Mouse (Mus musculus) heart, embryonic 14.5 days (tissue): Measurements from ENCODE around the gene Cox8a. TPM values are rescaled to one million over a fixed set of nuclear protein-coding genes. Genes with fewer than 3 reads are reported as not detected.

Experiments
- ATAC-seq: fragments of 200-750 bp; cut with Nextera tagmentation; 2 replicates; pipeline ENCODE4 v1.8.0; 2017; ENCODE audit warnings: low read depth, moderate TSS enrichment; ENCODE audit not compliant: insufficient number of reproducible peaks, insufficient read depth, low FRiP score
- H3K27ac ChIP-seq, 2 experiments: fragments of 200-500 bp in 1 of 2; fragments of 300-500 bp in 1 of 2; sonication (generic) in 1 of 2; replicated peaks in 1 of 2; 2 replicates each; pipeline ENCODE4 v1.5.1; 2012 to 2014; ENCODE audit warnings: low read depth in 2 of 2, low read length in 2 of 2, control low read depth in 1 of 2, mild to moderate bottlenecking in 1 of 2, mixed read lengths in 1 of 2; ENCODE audit not compliant: control insufficient read depth in 1 of 2, insufficient read depth in 1 of 2
- H3K27me3 ChIP-seq: fragments of 300-500 bp; sonication (generic); 2 replicates; pipeline ENCODE4 v1.6.1; 2014; ENCODE audit warnings: mild to moderate bottlenecking, low read length, control low read depth; ENCODE audit not compliant: control insufficient read depth, insufficient read depth
- H3K36me3 ChIP-seq: fragments of 300-500 bp; sonication (generic); 2 replicates; pipeline ENCODE4 v1.6.1; 2014; ENCODE audit warnings: mild to moderate bottlenecking, control low read depth, low read length, mixed read lengths; ENCODE audit not compliant: control insufficient read depth, insufficient read depth
- H3K4me1 ChIP-seq, 2 experiments: fragments of 200-500 bp in 1 of 2; fragments of 300-500 bp in 1 of 2; sonication (generic) in 1 of 2; 2 replicates each; pipeline ENCODE4 v1.6.1; 2012 to 2014; ENCODE audit warnings: low read length in 2 of 2, control low read depth in 1 of 2, mixed read lengths in 1 of 2; ENCODE audit not compliant: control insufficient read depth in 2 of 2, insufficient read depth in 2 of 2
- H3K4me2 ChIP-seq: fragments of 300-500 bp; sonication (generic); 2 replicates; pipeline ENCODE4 v1.6.1; 2014; ENCODE audit warnings: mild to moderate bottlenecking, low read length
- H3K4me3 ChIP-seq, 2 experiments: fragments of 200-500 bp in 1 of 2; fragments of 300-500 bp in 1 of 2; sonication (generic) in 1 of 2; 2 replicates each; pipeline ENCODE4 v1.5.1; 2012 to 2014; ENCODE audit warnings: low read length in 2 of 2, mild to moderate bottlenecking in 2 of 2, control low read depth in 1 of 2, low read depth in 1 of 2, moderate library complexity in 1 of 2; ENCODE audit not compliant: control insufficient read depth in 1 of 2, insufficient read depth in 1 of 2
- H3K9ac ChIP-seq: fragments of 300-500 bp; sonication (generic); 2 replicates; pipeline ENCODE4 v1.6.1; 2014; ENCODE audit warnings: mild to moderate bottlenecking, low read length
- H3K9me3 ChIP-seq: fragments of 300-500 bp; sonication (generic); 2 replicates; pipeline ENCODE4 v1.6.1; 2016; ENCODE audit warnings: low read length, control low read depth; ENCODE audit not compliant: control insufficient read depth
- WGBS: fragments of 180-500 bp; shearing (Covaris S2); extraction: QIAGEN DNeasy Blood & Tissue Kit; methylation state at CpG from one replicate; pipeline ENCODE4 v1.1.7; 2014; 5-methylcytosine and 5-hydroxymethylcytosine counted together
- polyA plus RNA-seq: library from polyadenylated mRNA; unstranded; fragments of >200 nt; fragmentation: Nextera tagmentation; extraction: Ambion mirVana; gene quantifications from 2 replicates; pipeline ENCODE4 v1.2.1, GENCODE M21; 2014

The Cox8a gene
- polyA plus RNA-seq, 1 experiment from 2014 or later = 2,575 TPM

GRCm38 (mm10) chr19:7185059-7185458 lies 32.4 kb downstream of the Cox8a start:
- H3K4me3 ChIP-seq = no peak overlapping the region

GRCm38 (mm10) chr19:7183419-7183818 lies 34.0 kb downstream of the Cox8a start:
- Histone ChIP-seq H3K9me3 (no peaks in the 10 kb centered on the region), H3K27me3 (peaks cover 36% of the 10 kb centered on the region), H3K36me3 (no peaks in the 10 kb centered on the region), H3K4me3 (no peak overlapping the region), H3K27ac (no peak overlapping the region), H3K4me2 (no peak overlapping the region), H3K9ac (no peak overlapping the region), H3K4me1 (peaks cover 10 to 24% of the 10 kb centered on the region in 2 experiments)
- no peak for ATAC-seq
- 76% methylated on average over 11 of the region's 11 CpGs for WGBS

More at GRCm38 (mm10) chr19:7185059-7185458, 32.4 kb downstream of the Cox8a start:
- Histone ChIP-seq H3K9ac (no peak overlapping the region), H3K27me3 (peaks cover 36% of the 10 kb centered on the region), H3K4me1 (peaks cover 7 to 18% of the 10 kb centered on the region in 2 experiments), H3K9me3 (no peaks in the 10 kb centered on the region), H3K27ac (no peak overlapping the region), H3K4me2 (no peak overlapping the region), H3K36me3 (no peaks in the 10 kb centered on the region)
- WGBS = 65% methylated on average over 4 of the region's 4 CpGs
- no peak for ATAC-seq

GRCm38 (mm10) chr19:7182273-7182949 lies 35.0 kb downstream of the Cox8a start:
- H3K27me3 ChIP-seq = peaks cover 36% of the 10 kb centered on the region
- no peaks in the 10 kb centered on the region for H3K36me3 ChIP-seq
- peak overlapping the region; percentile 58 for H3K4me2 ChIP-seq
- WGBS = 3% methylated on average over 23 of the region's 23 CpGs
- peak; percentile 37 for ATAC-seq
- no peaks in the 10 kb centered on the region for H3K9me3 ChIP-seq
- H3K9ac ChIP-seq = peak overlapping the region; percentile 54
- H3K27ac ChIP-seq = peak overlapping the region in 1 of 2 experiments; percentile 3; a peak in 1 of 4 replicates
- peak overlapping the region; percentile 14 to 17 for H3K4me3 ChIP-seq
- peaks cover 10 to 24% of the 10 kb centered on the region in 2 experiments for H3K4me1 ChIP-seq

- H3K9ac ChIP-seq = no peak overlapping the region
- WGBS = 66% methylated on average over 7 of the region's 7 CpGs
- no peaks in the 10 kb centered on the region for H3K9me3 ChIP-seq
- H3K27me3 ChIP-seq = peaks cover 36% of the 10 kb centered on the region
- no peak for ATAC-seq
- no peaks in the 10 kb centered on the region for H3K36me3 ChIP-seq
- no peak overlapping the region for H3K4me3 ChIP-seq
- H3K4me2 ChIP-seq = no peak overlapping the region
- peaks cover 10 to 24% of the 10 kb centered on the region in 2 experiments for H3K4me1 ChIP-seq
- H3K27ac ChIP-seq = 0 out of 4 replicates have a peak overlapping the region, but pooled peaks of 1 of the 2 experiments have one; percentile 3
Measured at GRCm38 (mm10) chr19:7181496-7181895, 35.9 kb downstream of the Cox8a start.

- H3K36me3 ChIP-seq = no peaks in the 10 kb centered on the region
- no peak overlapping the region for H3K9ac ChIP-seq
- WGBS = 78% methylated on average over 8 of the region's 8 CpGs
- H3K9me3 ChIP-seq = no peaks in the 10 kb centered on the region
- no peak overlapping the region for H3K27ac ChIP-seq
- H3K4me2 ChIP-seq = no peak overlapping the region
- peaks cover 30% of the 10 kb centered on the region for H3K27me3 ChIP-seq
- no peak for ATAC-seq
- peaks cover 10 to 31% of the 10 kb centered on the region in 2 experiments for H3K4me1 ChIP-seq
- no peak overlapping the region for H3K4me3 ChIP-seq
Measured at GRCm38 (mm10) chr19:7180756-7181405, 36.5 kb downstream of the Cox8a start.

GRCm38 (mm10) chr19:7178841-7179452 lies 38.5 kb downstream of the Cox8a start:
- no peak overlapping the region for H3K4me2 ChIP-seq
- H3K27ac ChIP-seq = no peak overlapping the region
- 51% methylated on average over 3 of the region's 3 CpGs for WGBS
- H3K36me3 ChIP-seq = no peaks in the 10 kb centered on the region
- no peaks in the 10 kb centered on the region for H3K9me3 ChIP-seq
- H3K27me3 ChIP-seq = peaks cover 17% of the 10 kb centered on the region; the same call in 1 of the 2 replicates
- H3K9ac ChIP-seq = no peak overlapping the region
- H3K4me3 ChIP-seq = no peak overlapping the region
- ATAC-seq = no peak
- H3K4me1 ChIP-seq = peaks cover 10 to 34% of the 10 kb centered on the region in 2 experiments

- H3K4me1 ChIP-seq = peaks cover 10 to 33% of the 10 kb centered on the region in 2 experiments
- H3K9me3 ChIP-seq = no peaks in the 10 kb centered on the region
- H3K36me3 ChIP-seq = no peaks in the 10 kb centered on the region
- H3K4me2 ChIP-seq = no peak overlapping the region
- H3K9ac ChIP-seq = no peak overlapping the region
- no peak overlapping the region for H3K4me3 ChIP-seq
- WGBS = 62% methylated on average over 13 of the region's 13 CpGs
- no peak overlapping the region for H3K27ac ChIP-seq
- no peak for ATAC-seq
- peaks cover 12% of the 10 kb centered on the region; the same call in 1 of the 2 replicates for H3K27me3 ChIP-seq
Measured at GRCm38 (mm10) chr19:7177804-7178511, 39.5 kb downstream of the Cox8a start.
